Mouse (Mus musculus) ES-Bruce4 (cell line): Measurements from ENCODE around the gene Ccdc159.
A peak's percentile ranks its signal among the peaks of the same experiment; 100 is the strongest.

Experiments used
- CTCF ChIP-seq: IDR thresholded peaks from one replicate; pipeline ENCODE4 v1.8.1; 2011; ENCODE audit warnings: low read depth, low read length
- EP300 ChIP-seq: IDR thresholded peaks from 2 replicates; pipeline ENCODE4 v1.6.1; 2011; ENCODE audit warnings: low read depth, low read length; ENCODE audit not compliant: insufficient read depth
- POLR2A ChIP-seq: IDR thresholded peaks from one replicate; pipeline ENCODE4 v1.8.1; 2011; ENCODE audit warnings: low read length; ENCODE audit not compliant: insufficient read depth

DNA sequence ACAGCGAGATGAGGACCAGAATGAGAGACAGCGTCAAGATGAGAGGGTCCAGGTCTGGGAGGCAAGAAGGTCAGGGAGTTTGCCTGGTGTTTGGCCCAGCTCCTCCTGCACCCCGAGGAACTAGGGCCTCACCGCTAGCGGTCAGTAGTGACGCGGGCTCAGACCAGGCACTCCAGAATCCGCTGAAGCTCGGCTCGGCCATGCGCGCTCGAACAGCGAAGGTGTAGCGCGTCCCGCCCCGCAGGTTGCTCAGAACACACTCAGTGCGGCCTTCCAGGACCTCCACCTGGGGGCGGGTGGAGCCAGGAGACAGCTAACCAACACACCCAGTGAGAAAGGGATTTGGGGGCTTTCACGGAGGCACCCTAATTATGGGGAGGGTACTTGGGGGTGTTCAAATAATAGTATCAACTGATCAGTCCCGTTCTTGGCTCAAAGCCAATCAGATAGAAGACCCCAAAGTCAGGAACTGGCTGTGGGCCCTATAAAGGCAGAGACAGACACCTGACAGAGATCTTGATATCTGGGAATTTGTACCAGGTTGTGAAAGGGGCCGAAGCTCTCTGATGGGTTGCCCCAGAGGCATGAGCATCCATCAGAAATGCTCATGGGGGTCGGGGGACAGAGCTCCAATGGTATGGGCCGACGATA lies 33.4 kb downstream of the Ccdc159 start:
- TF ChIP-seq CTCF (peak; percentile 50), POLR2A (no peak), EP300 (0 out of 2 replicates have a peak, but pooled peaks have one; percentile 5)
